Mouse (Mus musculus): ENCODE data around the gene Zfp119b. TPM values are rescaled to one million over a fixed set of nuclear protein-coding genes. Genes with fewer than 3 reads are reported as not detected.
A peak's percentile ranks its signal among the peaks of the same experiment; 100 is the strongest.

Gene Zfp119b
- polyA plus RNA-seq, 1 experiment from 2014 or later: 4.4 TPM

DNA sequence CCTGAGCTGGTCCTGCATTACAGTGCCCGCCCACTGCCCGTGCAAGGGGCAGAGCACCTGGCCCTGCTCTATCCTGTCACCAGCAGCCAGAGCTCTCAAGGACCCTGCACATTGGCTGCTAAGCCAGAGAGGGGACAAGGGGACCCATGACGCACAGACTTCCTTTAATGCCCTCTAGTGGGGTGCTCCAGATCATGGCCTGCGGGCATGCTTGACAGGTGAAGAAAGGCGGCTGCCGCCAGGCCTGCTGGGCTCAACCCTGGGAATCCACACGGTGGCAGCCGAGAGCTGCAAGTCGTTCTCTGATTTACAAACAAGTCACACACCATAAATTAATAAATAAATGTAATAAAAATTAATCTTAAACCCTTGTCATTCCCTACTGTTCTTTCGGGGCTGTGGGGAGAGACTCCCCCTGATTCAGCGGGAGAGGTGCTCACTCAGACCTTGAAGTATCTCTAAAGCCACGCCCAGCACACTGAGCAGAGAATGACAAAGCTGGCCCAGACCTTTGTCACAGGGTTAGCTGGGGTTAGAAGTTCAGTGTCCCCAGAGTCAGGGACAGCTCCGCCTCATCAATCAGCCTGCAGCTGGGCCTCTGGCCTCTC lies 27.1 kb upstream of the Zfp119b start:
- no peaks in the 10 kb centered on the region for H3K9me3 ChIP-seq (ENCODE audit: low read length)
- H3K4me2 ChIP-seq (ENCODE audit: low read depth, low read length): 0 out of 2 replicates have a peak overlapping the region, but pooled peaks have one; percentile 40
- no peak overlapping the region for H3K9ac ChIP-seq (replicated peaks)
- H3K27me3 ChIP-seq (ENCODE audit: insufficient read depth, low read length): peaks cover 9% of the 10 kb centered on the region
- peak; percentile 83 for TF ChIP-seq CTCF (IDR thresholded peaks at IDR 0.05; ENCODE audit: low read depth)
- no peak for TF ChIP-seq EP300 (IDR thresholded peaks at IDR 0.05; ENCODE audit: low read depth)
- 13% methylated on average over 13 of the region's 13 CpGs for WGBS (ENCODE audit: insufficient replicate concordance)
- peak overlapping the region; percentile 55; the same call in 1 of the 2 replicates for H3K27ac ChIP-seq (ENCODE audit: low read depth)
- DNase-seq (peak; percentile 84), ATAC-seq (peak; percentile 82)
- H3K4me3 ChIP-seq (ENCODE audit: low read depth, low read length): no peak overlapping the region
- H3K36me3 ChIP-seq (replicated peaks; ENCODE audit: insufficient read depth, low read length): no peaks in the 10 kb centered on the region
- no peaks in the 10 kb centered on the region; the same call in 1 of the 2 replicates for H3K4me1 ChIP-seq (ENCODE audit: insufficient read depth)

DNA sequence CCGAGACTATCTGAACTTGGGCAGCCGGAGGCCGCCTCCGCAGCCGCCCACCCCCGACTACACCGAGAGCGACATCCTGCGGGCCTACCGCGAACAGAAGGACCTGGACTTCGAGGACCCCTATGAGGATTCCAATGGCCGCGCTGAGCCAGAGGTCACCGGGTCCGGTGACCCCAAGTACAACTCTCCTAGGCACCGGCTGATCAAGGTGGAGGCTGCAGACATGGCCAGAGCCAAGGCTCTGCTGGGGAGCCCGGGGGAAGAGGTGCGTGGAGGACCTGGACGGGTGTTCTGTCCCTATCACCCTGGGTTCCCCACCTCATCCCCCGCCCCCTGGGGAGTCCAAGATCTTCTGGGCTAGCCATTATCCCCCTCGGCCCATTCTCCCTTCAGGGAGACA lies 22.2 kb upstream of the Zfp119b start:
- no peak overlapping the region for H3K4me3 ChIP-seq (ENCODE audit: low read depth, low read length)
- no peak for ATAC-seq
- no peak overlapping the region for H3K27ac ChIP-seq (ENCODE audit: low read depth)
- H3K36me3 ChIP-seq (replicated peaks; ENCODE audit: insufficient read depth, low read length): peaks cover 9% of the 10 kb centered on the region
- no peak for DNase-seq
- H3K27me3 ChIP-seq (ENCODE audit: insufficient read depth, low read length): peaks cover 29% of the 10 kb centered on the region
- 26% methylated on average over 22 of the region's 22 CpGs for WGBS (ENCODE audit: insufficient replicate concordance)
- TF ChIP-seq EP300 (IDR thresholded peaks at IDR 0.05; ENCODE audit: low read depth) (no peak), CTCF (IDR thresholded peaks at IDR 0.05; ENCODE audit: low read depth) (no peak)
- H3K9me3 ChIP-seq (ENCODE audit: low read length): no peaks in the 10 kb centered on the region
- H3K4me1 ChIP-seq (ENCODE audit: insufficient read depth): peaks cover 8% of the 10 kb centered on the region
- no peak overlapping the region for H3K9ac ChIP-seq (replicated peaks)
- H3K4me2 ChIP-seq (ENCODE audit: low read depth, low read length): no peak overlapping the region

DNA sequence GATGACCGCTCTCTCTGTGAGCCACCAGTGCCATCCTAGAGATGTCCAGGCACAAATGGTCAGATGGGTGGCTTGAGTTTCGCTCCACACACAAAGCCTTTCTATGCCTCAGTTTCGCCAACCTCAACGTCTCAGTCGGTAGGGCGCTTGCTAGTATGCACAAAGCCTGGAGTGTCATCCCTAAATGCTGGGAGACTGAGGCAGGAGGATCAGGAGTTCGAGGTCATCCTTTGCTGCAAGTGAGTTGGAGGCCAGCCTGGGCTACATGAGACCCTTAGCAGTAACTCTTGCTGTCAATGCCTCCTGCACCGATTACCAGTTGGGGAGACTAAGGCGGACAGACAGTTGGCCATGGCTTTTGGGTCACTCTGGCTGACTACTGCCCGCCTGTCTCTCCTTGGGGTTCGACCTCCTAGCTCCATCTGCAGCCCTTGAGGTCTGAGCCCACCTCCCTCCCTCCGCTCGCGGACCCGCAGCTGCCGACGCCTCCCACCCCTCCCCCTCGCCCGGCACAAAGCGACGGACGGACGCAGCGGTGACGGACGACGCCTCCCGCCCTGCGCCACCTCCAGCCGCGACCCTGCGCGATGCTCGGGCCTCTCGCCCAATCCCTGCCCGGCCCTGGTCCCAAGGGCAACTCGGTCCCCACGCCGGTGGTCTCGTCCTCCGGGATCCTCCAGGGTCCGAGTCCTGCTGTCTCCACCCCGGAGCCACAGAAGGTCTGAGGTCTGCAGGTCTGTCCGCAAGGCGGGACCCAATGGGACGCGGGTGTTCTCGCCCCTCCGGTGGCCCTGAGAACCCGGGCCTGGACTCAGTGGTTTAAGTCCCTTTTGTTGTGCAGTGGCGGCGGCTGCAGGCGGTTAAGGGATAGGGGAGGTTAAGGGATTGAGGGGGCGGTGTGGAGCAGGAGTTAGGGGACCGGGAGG lies 20.9 kb upstream of the Zfp119b start, which contains the start of gene Shd:
Shd (plus strand) TSS at position 502 of the 926 bp plus-strand sequence.
- Histone ChIP-seq H3K27ac (ENCODE audit: low read depth) (no peak within 1 kb of the TSS), H3K9ac (replicated peaks) (peak within 1 kb of the TSS; percentile 38; the same call in 1 of the 2 replicates), H3K4me3 (ENCODE audit: low read depth, low read length) (peak within 1 kb of the TSS; percentile 33), H3K9me3 (ENCODE audit: low read length) (no peaks in the 10 kb centered on the region), H3K4me2 (ENCODE audit: low read depth, low read length) (peak within 1 kb of the TSS; percentile 70), H3K27me3 (ENCODE audit: insufficient read depth, low read length) (peaks cover 29% of the 10 kb centered on the region), H3K36me3 (replicated peaks; ENCODE audit: insufficient read depth, low read length) (peaks cover 19% of the 10 kb centered on the region), H3K4me1 (ENCODE audit: insufficient read depth) (peaks cover 8% of the 10 kb centered on the region)
- TF ChIP-seq CTCF (IDR thresholded peaks at IDR 0.05; ENCODE audit: low read depth): no peak
- TF ChIP-seq EP300 (IDR thresholded peaks at IDR 0.05; ENCODE audit: low read depth): no peak
- 12% methylated on average over 48 of the region's 55 CpGs for WGBS (ENCODE audit: insufficient replicate concordance)
- DNase-seq (no peak), ATAC-seq (peak; percentile 26; the same call in 1 of the 2 replicates)

DNA sequence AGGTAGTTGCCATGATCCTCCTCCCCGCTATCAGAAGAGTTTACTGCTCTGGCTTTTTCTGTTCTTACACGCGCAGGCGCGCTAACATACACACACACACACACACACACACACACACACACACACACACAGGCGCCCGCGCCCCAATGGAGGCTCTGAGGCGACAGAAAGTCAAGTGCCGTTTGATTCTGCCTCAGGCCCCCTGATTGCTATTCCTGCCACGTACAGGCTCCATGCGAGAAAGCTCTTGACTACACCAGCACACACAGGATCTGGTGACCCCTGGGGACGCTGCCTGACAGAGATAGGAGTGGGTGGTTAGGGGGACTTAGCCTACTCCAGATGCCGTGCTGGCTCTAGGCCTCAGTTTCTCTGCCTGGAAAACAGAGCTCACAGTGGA lies 20.3 kb upstream of the Zfp119b start:
- H3K36me3 ChIP-seq (replicated peaks; ENCODE audit: insufficient read depth, low read length): peaks cover 25% of the 10 kb centered on the region
- DNase-seq (no peak), ATAC-seq (no peak)
- 47% methylated on average over 14 of the region's 14 CpGs for WGBS (ENCODE audit: insufficient replicate concordance)
- no peaks in the 10 kb centered on the region for H3K9me3 ChIP-seq (ENCODE audit: low read length)
- TF ChIP-seq CTCF (IDR thresholded peaks at IDR 0.05; ENCODE audit: low read depth) (no peak), EP300 (IDR thresholded peaks at IDR 0.05; ENCODE audit: low read depth) (no peak)
- no peak overlapping the region for H3K4me2 ChIP-seq (ENCODE audit: low read depth, low read length)
- no peak overlapping the region for H3K4me3 ChIP-seq (ENCODE audit: low read depth, low read length)
- H3K4me1 ChIP-seq (ENCODE audit: insufficient read depth): peaks cover 8% of the 10 kb centered on the region
- H3K27me3 ChIP-seq (ENCODE audit: insufficient read depth, low read length): peaks cover 29% of the 10 kb centered on the region
- H3K27ac ChIP-seq (ENCODE audit: low read depth): no peak overlapping the region
- no peak overlapping the region for H3K9ac ChIP-seq (replicated peaks)

DNA sequence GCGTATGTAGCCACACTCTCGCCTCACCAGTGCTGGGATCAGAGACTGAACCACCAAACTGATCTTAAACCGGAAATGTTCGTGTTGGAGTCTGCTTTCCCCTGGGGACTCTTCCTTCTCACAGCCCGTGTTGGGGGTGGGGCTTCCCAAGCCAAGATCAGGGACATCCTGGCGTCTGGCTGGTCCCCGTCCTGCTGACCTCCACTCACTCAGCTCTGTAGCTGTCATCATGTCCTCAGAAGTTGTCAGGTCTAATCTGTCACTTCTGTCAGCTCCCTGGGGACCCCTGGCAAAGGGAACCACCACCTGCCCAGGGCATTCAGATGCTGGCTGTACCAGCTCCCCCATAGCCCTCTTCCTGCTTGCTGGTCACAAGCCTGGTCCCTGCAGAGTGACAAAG lies 18.9 kb upstream of the Zfp119b start:
- Histone ChIP-seq H3K4me3 (ENCODE audit: low read depth, low read length) (no peak overlapping the region), H3K9ac (replicated peaks) (no peak overlapping the region), H3K4me1 (ENCODE audit: insufficient read depth) (peaks cover 8% of the 10 kb centered on the region), H3K36me3 (replicated peaks; ENCODE audit: insufficient read depth, low read length) (peaks cover 28% of the 10 kb centered on the region), H3K4me2 (ENCODE audit: low read depth, low read length) (no peak overlapping the region), H3K27ac (ENCODE audit: low read depth) (no peak overlapping the region), H3K27me3 (ENCODE audit: insufficient read depth, low read length) (peaks cover 29% of the 10 kb centered on the region), H3K9me3 (ENCODE audit: low read length) (no peaks in the 10 kb centered on the region)
- ATAC-seq (no peak), DNase-seq (no peak)
- 59% methylated on average over 7 of the region's 7 CpGs for WGBS (ENCODE audit: insufficient replicate concordance)
- no peak for TF ChIP-seq CTCF (IDR thresholded peaks at IDR 0.05; ENCODE audit: low read depth)
- TF ChIP-seq EP300 (IDR thresholded peaks at IDR 0.05; ENCODE audit: low read depth): no peak

DNA sequence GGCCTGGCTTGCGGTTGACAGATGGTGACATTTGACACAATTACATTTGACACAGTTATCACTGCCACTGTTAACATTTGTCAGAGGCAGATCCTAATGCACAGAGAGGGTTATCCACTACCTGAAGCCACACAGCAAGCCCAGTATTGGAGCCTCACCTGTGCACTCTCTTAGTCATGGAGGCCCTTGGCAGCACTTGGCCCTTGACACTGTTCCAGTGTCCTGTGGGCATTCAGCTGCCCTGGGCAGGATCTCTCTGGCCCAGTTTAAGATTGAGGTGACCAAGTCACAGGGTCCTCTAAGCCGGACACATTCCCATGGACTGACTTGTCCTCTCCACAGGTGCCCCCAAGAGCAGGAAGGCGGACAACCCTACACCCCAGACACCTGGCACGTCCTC lies 17.9 kb upstream of the Zfp119b start:
- Histone ChIP-seq H3K36me3 (replicated peaks; ENCODE audit: insufficient read depth, low read length) (peaks cover 28% of the 10 kb centered on the region), H3K4me1 (ENCODE audit: insufficient read depth) (peaks cover 8% of the 10 kb centered on the region), H3K4me2 (ENCODE audit: low read depth, low read length) (no peak overlapping the region), H3K27me3 (ENCODE audit: insufficient read depth, low read length) (peaks cover 24% of the 10 kb centered on the region), H3K27ac (ENCODE audit: low read depth) (no peak overlapping the region), H3K9ac (replicated peaks) (no peak overlapping the region), H3K9me3 (ENCODE audit: low read length) (no peaks in the 10 kb centered on the region), H3K4me3 (ENCODE audit: low read depth, low read length) (no peak overlapping the region)
- ATAC-seq (no peak), DNase-seq (no peak)
- WGBS (ENCODE audit: insufficient replicate concordance): 78% methylated on average over 4 of the region's 4 CpGs
- TF ChIP-seq CTCF (IDR thresholded peaks at IDR 0.05; ENCODE audit: low read depth): no peak
- no peak for TF ChIP-seq EP300 (IDR thresholded peaks at IDR 0.05; ENCODE audit: low read depth)
